9 mouse cellular contexts compared by ENCODE assay signal in the genomic region with DNA sequence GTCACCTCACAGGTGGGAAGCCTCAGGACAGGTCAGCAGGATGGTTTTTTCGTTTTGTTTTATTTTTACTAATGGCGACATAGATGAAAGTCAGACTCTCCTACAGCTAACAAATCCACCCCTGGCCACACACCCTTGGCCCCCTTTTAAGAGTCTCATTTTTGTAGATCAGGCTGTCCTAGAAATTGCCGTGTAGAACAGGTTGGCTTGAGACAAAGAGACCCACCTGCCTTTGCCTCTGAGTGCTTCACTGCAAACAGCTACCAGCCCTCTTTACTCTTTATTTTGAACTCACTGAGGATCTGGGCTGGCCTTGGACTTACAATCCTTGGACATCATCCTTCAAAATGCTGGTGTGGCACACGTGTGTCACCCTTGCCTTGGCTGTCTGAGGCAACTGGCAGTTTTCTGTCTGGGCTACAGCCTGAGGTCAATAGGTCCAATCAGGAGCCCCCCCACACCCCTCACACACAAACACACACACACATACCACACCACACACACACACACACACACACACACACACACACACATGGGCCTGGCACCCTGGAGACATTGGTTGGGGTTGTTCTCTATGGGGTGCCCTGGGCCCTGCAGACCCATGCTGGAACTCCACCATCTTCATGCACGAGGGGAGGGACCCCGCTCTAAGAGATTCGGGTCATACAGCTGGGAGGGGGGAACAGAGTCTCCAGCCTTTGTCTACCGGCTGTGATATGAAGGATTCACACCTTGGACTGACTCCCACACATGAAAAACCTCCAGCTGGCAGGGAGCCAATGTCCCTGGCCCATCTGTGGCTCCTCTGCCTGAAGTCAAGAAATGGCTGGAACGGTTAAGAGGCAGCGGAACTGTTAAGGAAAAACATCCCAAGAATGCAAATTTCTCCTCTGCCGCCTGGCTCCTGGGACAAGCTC. TPM values are rescaled to one million over a fixed set of nuclear protein-coding genes. Genes with fewer than 3 reads are reported as not detected.
A peak's percentile ranks its signal among the peaks of the same experiment; 100 is the strongest.
DNase-seq lines count a peak whose midpoint lies in the region; ATAC-seq and TF ChIP-seq lines count a peak whose summit lies in the region.
"Had no signal": no experiment of that assay in that cellular context is flagged by ENCODE, and none has a peak within 500 bp of the region (broad histone marks: within the 10 kb centered on the region; RNA-seq: fewer than 3 reads in every experiment).

No protein-coding gene starts in this region.

- peaks cover 6% of the 10 kb centered on the region for H3K4me1 ChIP-seq in lung, adult 2 months (ENCODE audit: control insufficient read depth, insufficient read depth, low read length)
- peaks cover 25% of the 10 kb centered on the region for H3K4me1 ChIP-seq in heart, embryonic 13.5 days

- no peak overlapping the region for H3K4me3 ChIP-seq in lung, adult 2 months (replicated peaks; ENCODE audit: extremely low read depth, low read depth, low read length)
- H3K4me3 ChIP-seq in heart, embryonic 13.5 days = no peak overlapping the region
- H3K4me3 ChIP-seq: neural tube, embryonic 12.5 days had no signal

- H3K27ac ChIP-seq in heart, embryonic 13.5 days (replicated peaks) = peak overlapping the region; percentile 21
- H3K27ac ChIP-seq: neural tube, embryonic 12.5 days had no signal

- TF ChIP-seq POLR2A in lung, adult 2 months (IDR thresholded peaks at IDR 0.05; ENCODE audit: borderline replicate concordance, extremely low read depth, low read depth, low read length) = no peak
- no peak for TF ChIP-seq POLR2A in brain, embryonic 14.5 days (IDR thresholded peaks at IDR 0.05; ENCODE audit: borderline replicate concordance, extremely low read depth, insufficient read depth, insufficient read length, poor library complexity, severe bottlenecking)

- TF ChIP-seq CTCF in lung, adult 2 months (IDR thresholded peaks at IDR 0.05; ENCODE audit: insufficient read depth, low read length) = no peak
- TF ChIP-seq CTCF in brain, embryonic 14.5 days (IDR thresholded peaks at IDR 0.05; ENCODE audit: borderline replicate concordance, extremely low read depth, insufficient read depth, insufficient read length) = no peak

- 0 out of 2 replicates have a peak overlapping the region, but pooled peaks have one; percentile 4 for H3K4me2 ChIP-seq in heart, embryonic 13.5 days
- H3K4me2 ChIP-seq: neural tube, embryonic 12.5 days had no signal

- WGBS in lung, adult 2 months = 47% methylated on average over 11 of the region's 11 CpGs
- 39% methylated on average over 11 of the region's 11 CpGs for WGBS in heart, embryonic 13.5 days

- no peak for ATAC-seq in heart, embryonic 13.5 days (ENCODE audit: extremely low read depth, insufficient number of reproducible peaks, low FRiP score, low TSS enrichment)
- no peak for ATAC-seq in megakaryocyte-erythroid progenitor cell, adult 5-6 weeks (replicated peaks; ENCODE audit: low FRiP score, low TSS enrichment, poor library complexity, severe bottlenecking)

- 0 out of 2 replicates have a peak, but pooled peaks cover 4% of the 10 kb centered on the region for H3K27me3 ChIP-seq in heart, embryonic 13.5 days (replicated peaks)
- H3K27me3 ChIP-seq: neural tube, embryonic 12.5 days had no signal

- H3K9ac ChIP-seq in heart, embryonic 13.5 days = peak overlapping the region; percentile 30
- H3K9ac ChIP-seq: neural tube, embryonic 12.5 days had no signal

- peak; percentile 59 to 60 for DNase-seq in lung, adult 18-20 months
- no peak for DNase-seq in lung, adult 2 months
- peak; percentile 60 for DNase-seq in brain, embryonic 14.5 days (ENCODE audit: low read depth)
- peak; percentile 55 to 80 for DNase-seq in kidney, postnatal 36 days
- no peak for DNase-seq in spleen, adult 18-20 months
- DNase-seq in embryo, embryonic 10 days (ENCODE audit: low spot score) = no peak

- peaks cover 5% of the 10 kb centered on the region; the same call in 1 of the 2 replicates for H3K9me3 ChIP-seq in heart, embryonic 13.5 days

- H3K36me3 ChIP-seq in heart, embryonic 13.5 days = no peaks in the 10 kb centered on the region
- H3K36me3 ChIP-seq: neural tube, embryonic 12.5 days had no signal

RNA-seq across cellular contexts. Expression of a gene that starts 42.4 kb away (rescaled TPM):
- 2.6 and 3.0 TPM in 2 replicates for polyA plus RNA-seq in lung, adult 2 months (2012; rRNA removed)
- 13.3 and 13.6 TPM in 2 replicates for polyA plus RNA-seq in brain, embryonic 14.5 days (2012; rRNA removed)
- 1.4 TPM in 2 replicates for polyA plus RNA-seq in heart, embryonic 13.5 days (2015; fragmentation: Nextera tagmentation; extraction: Ambion mirVana)
- total RNA-seq in megakaryocyte-erythroid progenitor cell, adult 5-6 weeks (2014; fragmentation: Nextera tagmentation) = 1.5 and 3.6 TPM in 2 replicates
- 0.14 and 0.46 TPM in 2 replicates for total RNA-seq in megakaryocyte-erythroid progenitor cell, adult 5-6 weeks (2017)

RNA-seq across cellular contexts. Expression of a gene that starts 42.5 kb away (rescaled TPM):
- polyA plus RNA-seq in lung, adult 2 months (2012; rRNA removed) = 103 and 120 TPM in 2 replicates
- 8.4 and 8.5 TPM in 2 replicates for polyA plus RNA-seq in brain, embryonic 14.5 days (2012; rRNA removed)
- polyA plus RNA-seq in heart, embryonic 13.5 days (2015; fragmentation: Nextera tagmentation; extraction: Ambion mirVana) = 29.2 and 33.9 TPM in 2 replicates
- total RNA-seq in megakaryocyte-erythroid progenitor cell, adult 5-6 weeks (2014; fragmentation: Nextera tagmentation) = not detected in 2 replicates
- 7.5 and 8.7 TPM in 2 replicates for total RNA-seq in megakaryocyte-erythroid progenitor cell, adult 5-6 weeks (2017)

RNA-seq across cellular contexts. Expression of a gene that starts 53.1 kb away (rescaled TPM):
- 0.03 TPM in 1 of 2 replicates, not detected in the other for polyA plus RNA-seq in lung, adult 2 months (2012; rRNA removed)
- polyA plus RNA-seq in brain, embryonic 14.5 days (2012; rRNA removed) = 41.5 and 66.5 TPM in 2 replicates
- polyA plus RNA-seq in heart, embryonic 13.5 days (2015; fragmentation: Nextera tagmentation; extraction: Ambion mirVana) = 0.06 and 0.07 TPM in 2 replicates
- not detected in 2 replicates for total RNA-seq in megakaryocyte-erythroid progenitor cell, adult 5-6 weeks (2014; fragmentation: Nextera tagmentation)
- total RNA-seq in megakaryocyte-erythroid progenitor cell, adult 5-6 weeks (2017) = not detected in 2 replicates

RNA-seq across cellular contexts. Expression of a gene that starts 54.3 kb away (rescaled TPM):
- polyA plus RNA-seq in lung, adult 2 months (2012; rRNA removed) = 9.4 and 11.3 TPM in 2 replicates
- 58.8 and 72.3 TPM in 2 replicates for polyA plus RNA-seq in brain, embryonic 14.5 days (2012; rRNA removed)
- polyA plus RNA-seq in heart, embryonic 13.5 days (2015; fragmentation: Nextera tagmentation; extraction: Ambion mirVana) = 24.8 and 26.7 TPM in 2 replicates
- total RNA-seq in megakaryocyte-erythroid progenitor cell, adult 5-6 weeks (2014; fragmentation: Nextera tagmentation) = 14.9 and 24.4 TPM in 2 replicates
- total RNA-seq in megakaryocyte-erythroid progenitor cell, adult 5-6 weeks (2017) = 24.0 and 29.0 TPM in 2 replicates

Comparison
In these comparisons a context has a peak if more than half of its experiments do, and no peak if none do; other contexts are left out.
1. DNase-seq: peak in lung, adult 18-20 months (2 of 2), brain, embryonic 14.5 days (single experiment) and kidney, postnatal 36 days (2 of 2); none in lung, adult 2 months (single experiment), spleen, adult 18-20 months (0 of 2) and embryo, embryonic 10 days (single experiment).
2. RNA of a gene that starts 53.1 kb away (polyA plus RNA-seq): 41.5 to 66.5 TPM in brain, embryonic 14.5 days; 0.06 to 0.07 TPM in heart, embryonic 13.5 days and 0.03 TPM in lung, adult 2 months; every median in the first group is over 10 times any median in the second.